Mouse (Mus musculus): ENCODE measurements at regions not wholly inside any gene's neighbourhood (a gene's known extent, or its start where the extent isn't known, plus 50 kb on each side); places are given as distances from the start of the nearest gene placed in this dataset.
"Not testable (repeated sequence)": the region's sequence is repeated elsewhere in the genome, so short reads cannot be mapped to it uniquely, and the experiment has no call there.

- Histone ChIP-seq H3K36me3 (ENCODE audit: control insufficient read depth, insufficient read depth, low read length) (no peaks in the 10 kb centered on the region), H3K27ac (replicated peaks; ENCODE audit: insufficient read depth, low read depth, low read length) (no peak overlapping the region), H3K4me3 (ENCODE audit: insufficient read depth, low read depth, low read length) (no peak overlapping the region), H3K27me3 (ENCODE audit: control insufficient read depth, insufficient read depth, low read length) (no peaks in the 10 kb centered on the region), H3K4me1 (ENCODE audit: control insufficient read depth, insufficient read depth, low read length) (no peaks in the 10 kb centered on the region), H3K79me2 (ENCODE audit: control insufficient read depth, insufficient read depth, low read length) (no peaks in the 10 kb centered on the region), H3K9ac (ENCODE audit: low read depth, low read length) (no peak overlapping the region)
- no peak for DNase-seq (ENCODE audit: extremely low read depth, low read depth, low spot score)
- 79% methylated on average over 6 of the region's 6 CpGs for WGBS
- no peak for TF ChIP-seq POLR2A (IDR thresholded peaks at IDR 0.05; ENCODE audit: extremely low read depth, insufficient read depth, low read length)
- TF ChIP-seq CTCF (IDR thresholded peaks at IDR 0.05; ENCODE audit: low read depth, low read length) = no peak
These were observed 91.4 kb downstream of the Gm21738 start for GRCm38 (mm10) chr14:19327321-19327720.

GRCm38 (mm10) chr14:19311614-19312013, 107.1 kb downstream of the Gm21738 start:
- no peak for DNase-seq (ENCODE audit: extremely low read depth, low read depth, low spot score)
- 63% methylated on average over 21 of the region's 21 CpGs for WGBS
- Histone ChIP-seq H3K27me3 (ENCODE audit: control insufficient read depth, insufficient read depth, low read length) (no peaks in the 10 kb centered on the region), H3K4me1 (ENCODE audit: control insufficient read depth, insufficient read depth, low read length) (no peaks in the 10 kb centered on the region), H3K79me2 (ENCODE audit: control insufficient read depth, insufficient read depth, low read length) (no peaks in the 10 kb centered on the region), H3K9ac (ENCODE audit: low read depth, low read length) (no peak overlapping the region), H3K36me3 (ENCODE audit: control insufficient read depth, insufficient read depth, low read length) (no peaks in the 10 kb centered on the region), H3K27ac (replicated peaks; ENCODE audit: insufficient read depth, low read depth, low read length) (no peak overlapping the region), H3K4me3 (ENCODE audit: insufficient read depth, low read depth, low read length) (no peak overlapping the region)
- TF ChIP-seq POLR2A (IDR thresholded peaks at IDR 0.05; ENCODE audit: extremely low read depth, insufficient read depth, low read length) (no peak), CTCF (IDR thresholded peaks at IDR 0.05; ENCODE audit: low read depth, low read length) (no peak)

DNA sequence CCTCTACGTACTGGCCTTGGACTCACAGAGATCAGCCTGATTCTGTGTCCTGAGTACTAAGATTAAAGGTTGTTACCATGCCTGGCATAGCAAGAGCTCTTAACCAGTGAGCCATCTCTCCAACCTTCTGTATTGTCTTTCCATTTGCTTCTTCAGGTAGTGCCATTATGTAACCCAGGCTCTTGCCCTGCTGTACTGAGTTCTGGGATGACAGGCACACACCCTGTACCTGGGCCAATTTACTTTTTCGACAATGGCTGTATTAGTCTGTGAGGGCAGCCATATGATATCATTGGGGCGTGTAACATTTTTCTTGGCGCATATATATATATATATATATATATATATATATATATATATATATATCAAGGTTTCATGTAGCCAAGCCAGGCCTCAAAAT, 115.9 kb downstream of the Gm21738 start:
- H3K4me1 ChIP-seq (ENCODE audit: control insufficient read depth, insufficient read depth, low read length); H3K27me3 ChIP-seq (ENCODE audit: control insufficient read depth, insufficient read depth, low read length); H3K36me3 ChIP-seq (ENCODE audit: control insufficient read depth, insufficient read depth, low read length); H3K27ac ChIP-seq (replicated peaks; ENCODE audit: insufficient read depth, low read depth, low read length); H3K4me3 ChIP-seq (ENCODE audit: insufficient read depth, low read depth, low read length); H3K9ac ChIP-seq (ENCODE audit: low read depth, low read length); H3K79me2 ChIP-seq (ENCODE audit: control insufficient read depth, insufficient read depth, low read length): not testable (repeated sequence)
- 56% methylated on average over 4 of the region's 4 CpGs for WGBS
- peak; percentile 4 for DNase-seq (ENCODE audit: extremely low read depth, low read depth, low spot score)

- TF ChIP-seq POLR2A (IDR thresholded peaks at IDR 0.05; ENCODE audit: extremely low read depth, insufficient read depth, low read length) (no peak), CTCF (IDR thresholded peaks at IDR 0.05; ENCODE audit: low read depth, low read length) (no peak)
- no peak for DNase-seq (ENCODE audit: extremely low read depth, low read depth, low spot score)
- Histone ChIP-seq H3K79me2 (ENCODE audit: control insufficient read depth, insufficient read depth, low read length) (no peaks in the 10 kb centered on the region), H3K27ac (replicated peaks; ENCODE audit: insufficient read depth, low read depth, low read length) (no peak overlapping the region), H3K36me3 (ENCODE audit: control insufficient read depth, insufficient read depth, low read length) (no peaks in the 10 kb centered on the region), H3K4me1 (ENCODE audit: control insufficient read depth, insufficient read depth, low read length) (no peaks in the 10 kb centered on the region), H3K9ac (ENCODE audit: low read depth, low read length) (no peak overlapping the region), H3K4me3 (ENCODE audit: insufficient read depth, low read depth, low read length) (no peak overlapping the region), H3K27me3 (ENCODE audit: control insufficient read depth, insufficient read depth, low read length) (no peaks in the 10 kb centered on the region)
- 94% methylated on average over 1 of the region's 1 CpGs for WGBS
These were observed 139.6 kb downstream of the Gm21738 start for GRCm38 (mm10) chr14:19279096-19279495.

GRCm38 (mm10) chr14:19277777-19278385, 140.8 kb downstream of the Gm21738 start:
- no peak overlapping the region for H3K9ac ChIP-seq (ENCODE audit: low read depth, low read length)
- no peaks in the 10 kb centered on the region for H3K4me1 ChIP-seq (ENCODE audit: control insufficient read depth, insufficient read depth, low read length)
- no peaks in the 10 kb centered on the region for H3K79me2 ChIP-seq (ENCODE audit: control insufficient read depth, insufficient read depth, low read length)
- no peaks in the 10 kb centered on the region for H3K36me3 ChIP-seq (ENCODE audit: control insufficient read depth, insufficient read depth, low read length)
- WGBS = 51% methylated on average over 4 of the region's 4 CpGs
- no peaks in the 10 kb centered on the region for H3K27me3 ChIP-seq (ENCODE audit: control insufficient read depth, insufficient read depth, low read length)
- no peak overlapping the region for H3K4me3 ChIP-seq (ENCODE audit: insufficient read depth, low read depth, low read length)
- no peak overlapping the region for H3K27ac ChIP-seq (replicated peaks; ENCODE audit: insufficient read depth, low read depth, low read length)
- no peak for TF ChIP-seq POLR2A (IDR thresholded peaks at IDR 0.05; ENCODE audit: extremely low read depth, insufficient read depth, low read length)
- no peak for TF ChIP-seq CTCF (IDR thresholded peaks at IDR 0.05; ENCODE audit: low read depth, low read length)
- DNase-seq (ENCODE audit: extremely low read depth, low read depth, low spot score) = peak; percentile 55
